Mouse (Mus musculus) limb, embryonic 14.5 days (tissue): ENCODE results near the gene Il1rapl2. TPM values are rescaled to one million over a fixed set of nuclear protein-coding genes. Genes with fewer than 3 reads are reported as not detected.

Source experiments
- ATAC-seq: fragments of 200-750 bp; cut with Nextera tagmentation; 2 replicates; pipeline ENCODE4 v1.8.0; 2017; ENCODE audit warnings: low read depth, moderate number of reproducible peaks, moderate TSS enrichment; ENCODE audit not compliant: low FRiP score
- DNase-seq: peaks from one replicate; pipeline ENCODE4 v3.0.0-alpha.2; 2015; ENCODE audit warnings: low spot score
- H3K27ac ChIP-seq: fragments of 300-500 bp; sonication (generic); replicated peaks from 2 replicates; pipeline ENCODE4 v1.5.1; 2014; ENCODE audit warnings: low read depth, mild to moderate bottlenecking, low read length, moderate library complexity, mixed read lengths
- H3K27me3 ChIP-seq: fragments of 300-500 bp; sonication (generic); 2 replicates; pipeline ENCODE4 v1.6.1; 2014; ENCODE audit warnings: low read length, mixed read lengths; ENCODE audit not compliant: control insufficient read depth, insufficient read depth
- H3K36me3 ChIP-seq: fragments of 300-500 bp; sonication (generic); 2 replicates; pipeline ENCODE4 v1.6.1; 2014; ENCODE audit warnings: mild to moderate bottlenecking, low read length, moderate library complexity, mixed read lengths; ENCODE audit not compliant: control insufficient read depth, insufficient read depth
- H3K4me1 ChIP-seq: fragments of 300-500 bp; sonication (generic); 2 replicates; pipeline ENCODE4 v1.6.1; 2014; ENCODE audit warnings: antibody characterized with exemption, low read length, mixed read lengths; ENCODE audit not compliant: control insufficient read depth, insufficient read depth
- H3K4me2 ChIP-seq: fragments of 300-500 bp; sonication (generic); replicated peaks from 2 replicates; pipeline ENCODE4 v1.6.1; 2014; ENCODE audit warnings: low read depth, mild to moderate bottlenecking, low read length, moderate library complexity; ENCODE audit not compliant: severe bottlenecking
- H3K4me3 ChIP-seq: fragments of 300-500 bp; sonication (generic); replicated peaks from 2 replicates; pipeline ENCODE4 v1.5.1; 2014; ENCODE audit warnings: low read length
- H3K9ac ChIP-seq: fragments of 300-500 bp; sonication (generic); 2 replicates; pipeline ENCODE4 v1.6.1; 2014; ENCODE audit warnings: mild to moderate bottlenecking, low read depth, low read length, moderate library complexity; ENCODE audit not compliant: severe bottlenecking
- H3K9me3 ChIP-seq: fragments of 300-500 bp; sonication (generic); 2 replicates; pipeline ENCODE4 v1.6.1; 2016; ENCODE audit warnings: low read length; ENCODE audit not compliant: control insufficient read depth
- POLR2A ChIP-seq: fragments of 200-500 bp; IDR thresholded peaks from 2 replicates; pipeline ENCODE4 v1.8.0; 2012; ENCODE audit warnings: inconsistent platforms, mild to moderate bottlenecking, moderate library complexity, borderline replicate concordance; ENCODE audit not compliant: insufficient read depth, insufficient read length; ENCODE audit errors: extremely low read depth
- WGBS: fragments of 180-500 bp; shearing (Covaris S2); extraction: QIAGEN DNeasy Blood & Tissue Kit; methylation state at CpG from one replicate; pipeline ENCODE4 v1.1.7; 2014; 5-methylcytosine and 5-hydroxymethylcytosine counted together
- polyA plus RNA-seq, 2 experiments: library from polyadenylated mRNA; depleted of rRNA in 1 of 2; stranded (reverse) in 1 of 2; unstranded in 1 of 2; fragments of >200 nt; fragmentation: Nextera tagmentation in 1 of 2; extraction: Ambion mirVana in 1 of 2; gene quantifications; 2 replicates each; pipeline versions ENCODE4 v1.2.1 to v1.2.3; 2012 to 2014

Il1rapl2 gene
- polyA plus RNA-seq (2012; rRNA removed) (0.38 and 0.55 TPM in 2 replicates), polyA plus RNA-seq (2014; fragmentation: Nextera tagmentation; extraction: Ambion mirVana) (1.1 and 1.7 TPM in 2 replicates)

GRCm38 (mm10) chrX:137570321-137571195 lies at the start of gene Il1rapl2:
TSS of gene Il1rapl2 (plus strand) at chrX:137570608.
- no peak for TF ChIP-seq POLR2A
- no peaks in the 10 kb centered on the region for H3K36me3 ChIP-seq
- H3K4me1 ChIP-seq, result no peaks in the 10 kb centered on the region
- DNase-seq, result peak; percentile 40
- H3K4me2 ChIP-seq, result peak within 1 kb of the TSS; percentile 71
- no peak within 1 kb of the TSS for H3K27ac ChIP-seq
- no peaks in the 10 kb centered on the region for H3K9me3 ChIP-seq
- 22% methylated on average over 38 of the region's 47 CpGs for WGBS
- ATAC-seq, result peak; percentile 57; the same call in 1 of the 2 replicates
- 0 out of 2 replicates have a peak within 1 kb of the TSS, but pooled peaks have one; percentile 4 for H3K9ac ChIP-seq
- peak within 1 kb of the TSS; percentile 40 for H3K4me3 ChIP-seq
- H3K27me3 ChIP-seq, result peaks cover 28% of the 10 kb centered on the region

GRCm38 (mm10) chrX:137548348-137548747 lies 22.1 kb upstream of the Il1rapl2 start:
- no peaks in the 10 kb centered on the region for H3K27me3 ChIP-seq
- no peaks in the 10 kb centered on the region for H3K36me3 ChIP-seq
- no peaks in the 10 kb centered on the region for H3K4me1 ChIP-seq
- 80% methylated on average over 2 of the region's 2 CpGs for WGBS
- H3K27ac ChIP-seq, result no peak overlapping the region
- H3K4me3 ChIP-seq, result no peak overlapping the region
- no peak overlapping the region for H3K4me2 ChIP-seq
- DNase-seq (no peak), ATAC-seq (no peak)
- H3K9me3 ChIP-seq, result no peaks in the 10 kb centered on the region
- H3K9ac ChIP-seq, result no peak overlapping the region
- TF ChIP-seq POLR2A, result no peak

- H3K4me2 ChIP-seq, result peak overlapping the region; percentile 71
- no peak for TF ChIP-seq POLR2A
- peak overlapping the region; percentile 40 for H3K4me3 ChIP-seq
- H3K27ac ChIP-seq, result no peak overlapping the region
- no peaks in the 10 kb centered on the region for H3K36me3 ChIP-seq
- H3K4me1 ChIP-seq, result no peaks in the 10 kb centered on the region
- peaks cover 28% of the 10 kb centered on the region for H3K27me3 ChIP-seq
- WGBS, result 27% methylated on average over 21 of the region's 21 CpGs
- H3K9me3 ChIP-seq, result no peaks in the 10 kb centered on the region
- ATAC-seq (no peak), DNase-seq (no peak)
- H3K9ac ChIP-seq, result no peak overlapping the region
Observed at GRCm38 (mm10) chrX:137569472-137570188, 778 bp upstream of the Il1rapl2 start.

GRCm38 (mm10) chrX:137582656-137583055 lies 12.2 kb downstream of the Il1rapl2 start:
- 32% methylated on average over 1 of the region's 1 CpGs for WGBS
- Histone ChIP-seq H3K27me3 (no peaks in the 10 kb centered on the region), H3K4me3 (no peak overlapping the region), H3K9me3 (no peaks in the 10 kb centered on the region), H3K27ac (no peak overlapping the region), H3K4me1 (no peaks in the 10 kb centered on the region), H3K36me3 (no peaks in the 10 kb centered on the region), H3K4me2 (no peak overlapping the region), H3K9ac (no peak overlapping the region)
- DNase-seq, result no peak
- ATAC-seq, result no peak
- TF ChIP-seq POLR2A, result no peak

GRCm38 (mm10) chrX:137620697-137621096 lies 50.3 kb downstream of the Il1rapl2 start:
- H3K4me3 ChIP-seq, result no peak overlapping the region
- no peak overlapping the region for H3K9ac ChIP-seq
- no peaks in the 10 kb centered on the region for H3K9me3 ChIP-seq
- no peaks in the 10 kb centered on the region for H3K27me3 ChIP-seq
- ATAC-seq (no peak), DNase-seq (no peak)
- no peaks in the 10 kb centered on the region for H3K4me1 ChIP-seq
- no peak overlapping the region for H3K27ac ChIP-seq
- no peak for TF ChIP-seq POLR2A
- H3K4me2 ChIP-seq, result no peak overlapping the region
- H3K36me3 ChIP-seq, result no peaks in the 10 kb centered on the region
